Mouse (Mus musculus): ENCODE data around the gene Cntn2. TPM values are rescaled to one million over a fixed set of nuclear protein-coding genes. Genes with fewer than 3 reads are reported as not detected.
A peak's percentile ranks its signal among the peaks of the same experiment; 100 is the strongest.

Gene Cntn2
- total and polyA plus RNA-seq, 2 experiments from 2014 or later = 17.7 to 84.0 TPM

GRCm38 (mm10) chr1:132528647-132529334 lies 14.3 kb downstream of the Cntn2 start:
- H3K9me3 ChIP-seq (ENCODE audit: low read length) = no peaks in the 10 kb centered on the region
- H3K4me3 ChIP-seq (ENCODE audit: low read length) = no peak overlapping the region
- no peak overlapping the region for H3K9ac ChIP-seq (replicated peaks; ENCODE audit: low read length)
- H3K36me3 ChIP-seq (ENCODE audit: insufficient read depth, low read length) = 0 out of 2 replicates have a peak, but pooled peaks cover 4% of the 10 kb centered on the region
- H3K4me1 ChIP-seq (ENCODE audit: insufficient read depth, low read length) = 0 out of 2 replicates have a peak, but pooled peaks cover 3% of the 10 kb centered on the region
- H3K27ac ChIP-seq = no peak overlapping the region
- 82% methylated on average over 19 of the region's 19 CpGs for WGBS
- no peak for DNase-seq (ENCODE audit: low spot score)
- ATAC-seq = no peak
- no peak overlapping the region for H3K4me2 ChIP-seq (ENCODE audit: low read depth, low read length)
- no peak for TF ChIP-seq CTCF (IDR thresholded peaks at IDR 0.05; ENCODE audit: low read depth)
- no peaks in the 10 kb centered on the region for H3K27me3 ChIP-seq (ENCODE audit: insufficient read depth, low read length)

- H3K4me3 ChIP-seq (ENCODE audit: low read length) = no peak overlapping the region
- no peak overlapping the region for H3K4me2 ChIP-seq (ENCODE audit: low read depth, low read length)
- 0 out of 2 replicates have a peak, but pooled peaks cover 1% of the 10 kb centered on the region for H3K36me3 ChIP-seq (ENCODE audit: insufficient read depth, low read length)
- no peak for TF ChIP-seq CTCF (IDR thresholded peaks at IDR 0.05; ENCODE audit: low read depth)
- no peaks in the 10 kb centered on the region for H3K27me3 ChIP-seq (ENCODE audit: insufficient read depth, low read length)
- ATAC-seq (no peak), DNase-seq (ENCODE audit: low spot score) (no peak)
- no peak overlapping the region for H3K9ac ChIP-seq (replicated peaks; ENCODE audit: low read length)
- H3K4me1 ChIP-seq (ENCODE audit: insufficient read depth, low read length) = no peaks in the 10 kb centered on the region
- 93% methylated on average over 13 of the region's 13 CpGs for WGBS
- H3K9me3 ChIP-seq (ENCODE audit: low read length) = no peaks in the 10 kb centered on the region
- H3K27ac ChIP-seq = no peak overlapping the region
Observed at GRCm38 (mm10) chr1:132528071-132528470, 15.0 kb downstream of the Cntn2 start.

- no peak overlapping the region for H3K4me3 ChIP-seq (ENCODE audit: low read length)
- no peaks in the 10 kb centered on the region for H3K9me3 ChIP-seq (ENCODE audit: low read length)
- DNase-seq (ENCODE audit: low spot score) (peak; percentile 88), ATAC-seq (peak; percentile 69)
- no peak overlapping the region for H3K4me2 ChIP-seq (ENCODE audit: low read depth, low read length)
- no peaks in the 10 kb centered on the region for H3K27me3 ChIP-seq (ENCODE audit: insufficient read depth, low read length)
- TF ChIP-seq CTCF (IDR thresholded peaks at IDR 0.05; ENCODE audit: low read depth) = peak; percentile 97
- no peak overlapping the region for H3K9ac ChIP-seq (replicated peaks; ENCODE audit: low read length)
- H3K36me3 ChIP-seq (ENCODE audit: insufficient read depth, low read length) = peaks cover 9% of the 10 kb centered on the region
- H3K27ac ChIP-seq = peak overlapping the region; percentile 38; the same call in 1 of the 2 replicates
- WGBS = 7% methylated on average over 10 of the region's 10 CpGs
- H3K4me1 ChIP-seq (ENCODE audit: insufficient read depth, low read length) = no peaks in the 10 kb centered on the region
Observed at GRCm38 (mm10) chr1:132525832-132526231, 17.2 kb downstream of the Cntn2 start.

- ATAC-seq = no peak
- Histone ChIP-seq H3K9me3 (ENCODE audit: low read length) (no peaks in the 10 kb centered on the region), H3K9ac (replicated peaks; ENCODE audit: low read length) (no peak overlapping the region), H3K4me1 (ENCODE audit: insufficient read depth, low read length) (no peaks in the 10 kb centered on the region), H3K4me2 (ENCODE audit: low read depth, low read length) (no peak overlapping the region), H3K4me3 (ENCODE audit: low read length) (no peak overlapping the region), H3K36me3 (ENCODE audit: insufficient read depth, low read length) (peaks cover 9% of the 10 kb centered on the region), H3K27me3 (ENCODE audit: insufficient read depth, low read length) (no peaks in the 10 kb centered on the region), H3K27ac (no peak overlapping the region)
- DNase-seq (ENCODE audit: low spot score) = no peak
- 34% methylated on average over 4 of the region's 4 CpGs for WGBS
- TF ChIP-seq CTCF (IDR thresholded peaks at IDR 0.05; ENCODE audit: low read depth) = peak; percentile 71
Observed at GRCm38 (mm10) chr1:132523920-132524319, 19.1 kb downstream of the Cntn2 start.

GRCm38 (mm10) chr1:132523048-132523447 lies 20.0 kb downstream of the Cntn2 start:
- ATAC-seq = no peak
- H3K36me3 ChIP-seq (ENCODE audit: insufficient read depth, low read length) = peaks cover 9% of the 10 kb centered on the region

GRCm38 (mm10) chr1:132520764-132521163 lies 22.3 kb downstream of the Cntn2 start:
- WGBS = 15% methylated on average over 3 of the region's 6 CpGs

More at GRCm38 (mm10) chr1:132523048-132523447, 20.0 kb downstream of the Cntn2 start:
- Histone ChIP-seq H3K9me3 (ENCODE audit: low read length) (no peaks in the 10 kb centered on the region), H3K9ac (replicated peaks; ENCODE audit: low read length) (no peak overlapping the region), H3K27me3 (ENCODE audit: insufficient read depth, low read length) (no peaks in the 10 kb centered on the region), H3K4me3 (ENCODE audit: low read length) (no peak overlapping the region), H3K4me2 (ENCODE audit: low read depth, low read length) (no peak overlapping the region), H3K4me1 (ENCODE audit: insufficient read depth, low read length) (no peaks in the 10 kb centered on the region), H3K27ac (no peak overlapping the region)
- no peak for TF ChIP-seq CTCF (IDR thresholded peaks at IDR 0.05; ENCODE audit: low read depth)
- 62% methylated on average over 8 of the region's 8 CpGs for WGBS
- DNase-seq (ENCODE audit: low spot score) = peak; percentile 58

GRCm38 (mm10) chr1:132519734-132520133 lies 23.3 kb downstream of the Cntn2 start:
- H3K9me3 ChIP-seq (ENCODE audit: low read length) = no peaks in the 10 kb centered on the region
- no peak for TF ChIP-seq CTCF (IDR thresholded peaks at IDR 0.05; ENCODE audit: low read depth)
- no peak for ATAC-seq
- DNase-seq (ENCODE audit: low spot score) = no peak
- no peak overlapping the region for H3K4me3 ChIP-seq (ENCODE audit: low read length)
- H3K27ac ChIP-seq = no peak overlapping the region
- no peak overlapping the region for H3K4me2 ChIP-seq (ENCODE audit: low read depth, low read length)
- peaks cover 14% of the 10 kb centered on the region for H3K36me3 ChIP-seq (ENCODE audit: insufficient read depth, low read length)
- no peaks in the 10 kb centered on the region for H3K27me3 ChIP-seq (ENCODE audit: insufficient read depth, low read length)
- no peak overlapping the region for H3K9ac ChIP-seq (replicated peaks; ENCODE audit: low read length)
- 93% methylated on average over 11 of the region's 11 CpGs for WGBS
- no peaks in the 10 kb centered on the region for H3K4me1 ChIP-seq (ENCODE audit: insufficient read depth, low read length)

More at GRCm38 (mm10) chr1:132520764-132521163, 22.3 kb downstream of the Cntn2 start:
- no peak overlapping the region for H3K4me3 ChIP-seq (ENCODE audit: low read length)
- no peak overlapping the region for H3K9ac ChIP-seq (replicated peaks; ENCODE audit: low read length)
- H3K4me1 ChIP-seq (ENCODE audit: insufficient read depth, low read length) = no peaks in the 10 kb centered on the region
- peak; percentile 63; the same call in 1 of the 2 replicates for ATAC-seq
- H3K36me3 ChIP-seq (ENCODE audit: insufficient read depth, low read length) = peaks cover 9% of the 10 kb centered on the region
- H3K4me2 ChIP-seq (ENCODE audit: low read depth, low read length) = no peak overlapping the region
- no peak overlapping the region for H3K27ac ChIP-seq
- H3K9me3 ChIP-seq (ENCODE audit: low read length) = no peaks in the 10 kb centered on the region
- DNase-seq (ENCODE audit: low spot score) = peak; percentile 72
- H3K27me3 ChIP-seq (ENCODE audit: insufficient read depth, low read length) = no peaks in the 10 kb centered on the region
- peak; percentile 52 for TF ChIP-seq CTCF (IDR thresholded peaks at IDR 0.05; ENCODE audit: low read depth)

Measured in hindbrain, postnatal 0 days (tissue).